Mouse (Mus musculus): ENCODE results near the gene Kif26a. TPM values are rescaled to one million over a fixed set of nuclear protein-coding genes. Genes with fewer than 3 reads are reported as not detected.
A peak's percentile ranks its signal among the peaks of the same experiment; 100 is the strongest.

Kif26a gene
- polyA plus RNA-seq, 1 experiment from 2014 or later: 4.4 TPM

DNA sequence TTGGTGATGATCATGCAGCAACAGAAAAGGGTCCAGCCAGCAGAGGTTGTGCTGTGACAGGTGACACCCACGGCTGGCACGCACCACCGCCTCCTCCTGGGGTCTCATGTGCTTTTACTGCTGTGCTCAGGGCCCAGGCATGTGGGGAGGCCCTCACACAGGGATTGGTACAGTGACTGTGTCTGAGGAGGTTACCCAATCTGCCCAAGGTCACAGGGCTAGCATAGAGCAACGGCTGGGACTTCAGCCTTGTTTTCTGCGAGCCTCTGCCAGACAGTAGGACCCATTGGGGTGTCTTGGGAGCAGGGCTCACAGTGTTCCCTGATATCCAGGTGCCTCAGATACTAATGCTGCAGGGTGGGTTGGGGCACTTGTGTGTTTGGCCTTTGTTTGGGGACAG is 34.7 kb upstream of the Kif26a start:
- Histone ChIP-seq H3K9me3 (ENCODE audit: low read length) (no peaks in the 10 kb centered on the region), H3K9ac (replicated peaks; ENCODE audit: low read length) (no peak overlapping the region), H3K36me3 (ENCODE audit: insufficient read depth, low read length) (no peaks in the 10 kb centered on the region), H3K4me1 (ENCODE audit: insufficient read depth, low read length) (peaks cover 7% of the 10 kb centered on the region), H3K4me2 (replicated peaks; ENCODE audit: low read depth, low read length) (no peak overlapping the region), H3K27me3 (ENCODE audit: insufficient read depth, low read length) (no peaks in the 10 kb centered on the region), H3K4me3 (ENCODE audit: low read length) (no peak overlapping the region), H3K27ac (ENCODE audit: low read length) (no peak overlapping the region)
- no peak for ATAC-seq (ENCODE audit: low FRiP score, low TSS enrichment)
- 55% methylated on average over 5 of the region's 5 CpGs for WGBS

DNA sequence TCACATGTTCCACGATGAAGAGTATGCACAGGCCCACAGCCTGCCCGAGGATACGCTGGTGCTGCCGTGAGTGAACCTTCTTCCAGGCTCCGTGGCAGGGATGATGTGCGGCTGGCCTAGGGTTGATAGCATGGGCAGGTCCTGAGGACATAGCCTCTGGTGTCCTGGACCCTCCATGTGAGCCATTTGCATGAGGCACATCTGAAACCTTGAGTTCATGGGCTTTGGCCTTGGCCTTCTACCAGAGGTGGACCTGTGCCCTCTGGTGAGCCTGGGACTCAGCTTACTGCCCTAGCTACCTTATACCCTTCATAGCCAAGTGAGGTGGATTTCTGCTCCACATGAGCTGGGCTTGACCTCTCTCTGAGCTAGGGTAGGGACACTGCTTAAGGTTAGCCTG is 33.8 kb upstream of the Kif26a start:
- no peak for ATAC-seq (ENCODE audit: low FRiP score, low TSS enrichment)
- H3K36me3 ChIP-seq (ENCODE audit: insufficient read depth, low read length): no peaks in the 10 kb centered on the region
- no peak overlapping the region for H3K4me2 ChIP-seq (replicated peaks; ENCODE audit: low read depth, low read length)
- H3K9ac ChIP-seq (replicated peaks; ENCODE audit: low read length): no peak overlapping the region
- WGBS: 91% methylated on average over 6 of the region's 6 CpGs
- H3K9me3 ChIP-seq (ENCODE audit: low read length): no peaks in the 10 kb centered on the region
- no peaks in the 10 kb centered on the region for H3K4me1 ChIP-seq (ENCODE audit: insufficient read depth, low read length)
- no peak overlapping the region for H3K27ac ChIP-seq (ENCODE audit: low read length)
- no peaks in the 10 kb centered on the region for H3K27me3 ChIP-seq (ENCODE audit: insufficient read depth, low read length)
- no peak overlapping the region for H3K4me3 ChIP-seq (ENCODE audit: low read length)

DNA sequence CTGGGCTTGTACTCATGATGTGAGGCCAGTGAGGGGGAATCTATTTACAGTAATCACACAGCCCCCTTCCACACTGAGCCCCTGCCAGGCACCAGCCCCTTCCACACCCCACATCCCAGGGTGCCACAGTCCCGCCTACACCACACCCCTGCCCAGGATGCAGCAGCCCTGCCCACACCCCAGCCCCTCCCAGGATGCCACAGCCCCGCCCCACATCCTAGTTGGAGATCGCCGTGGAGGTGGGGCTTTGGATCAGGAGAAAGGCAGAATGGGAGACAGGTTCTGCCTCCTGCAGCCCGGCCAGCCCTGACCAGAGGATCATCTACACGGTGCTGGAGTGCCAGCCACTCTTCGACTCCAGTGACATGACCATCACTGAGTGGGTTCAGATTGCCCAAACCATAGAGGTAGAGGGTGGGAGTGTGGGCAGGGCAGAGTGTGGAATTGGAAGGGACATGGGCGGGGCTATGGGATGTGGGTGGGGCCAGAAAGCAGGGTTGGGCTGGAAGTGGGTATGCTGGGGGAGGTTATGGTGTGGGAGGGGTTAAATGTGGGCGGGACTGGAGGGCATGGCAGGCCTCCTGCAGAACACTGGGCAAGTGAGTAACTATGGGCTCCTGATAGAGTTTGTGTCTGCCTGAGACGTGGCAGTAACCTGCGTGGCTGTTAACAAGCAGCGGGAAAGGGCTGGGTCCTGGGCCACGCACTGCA is 33.2 kb upstream of the Kif26a start:
- no peaks in the 10 kb centered on the region for H3K4me1 ChIP-seq (ENCODE audit: insufficient read depth, low read length)
- peak; percentile 52 for ATAC-seq (ENCODE audit: low FRiP score, low TSS enrichment)
- H3K27me3 ChIP-seq (ENCODE audit: insufficient read depth, low read length): no peaks in the 10 kb centered on the region
- WGBS: 20% methylated on average over 13 of the region's 13 CpGs
- no peak overlapping the region for H3K9ac ChIP-seq (replicated peaks; ENCODE audit: low read length)
- no peak overlapping the region for H3K4me3 ChIP-seq (ENCODE audit: low read length)
- H3K4me2 ChIP-seq (replicated peaks; ENCODE audit: low read depth, low read length): no peak overlapping the region
- no peaks in the 10 kb centered on the region for H3K9me3 ChIP-seq (ENCODE audit: low read length)
- H3K36me3 ChIP-seq (ENCODE audit: insufficient read depth, low read length): no peaks in the 10 kb centered on the region
- no peak overlapping the region for H3K27ac ChIP-seq (ENCODE audit: low read length)

DNA sequence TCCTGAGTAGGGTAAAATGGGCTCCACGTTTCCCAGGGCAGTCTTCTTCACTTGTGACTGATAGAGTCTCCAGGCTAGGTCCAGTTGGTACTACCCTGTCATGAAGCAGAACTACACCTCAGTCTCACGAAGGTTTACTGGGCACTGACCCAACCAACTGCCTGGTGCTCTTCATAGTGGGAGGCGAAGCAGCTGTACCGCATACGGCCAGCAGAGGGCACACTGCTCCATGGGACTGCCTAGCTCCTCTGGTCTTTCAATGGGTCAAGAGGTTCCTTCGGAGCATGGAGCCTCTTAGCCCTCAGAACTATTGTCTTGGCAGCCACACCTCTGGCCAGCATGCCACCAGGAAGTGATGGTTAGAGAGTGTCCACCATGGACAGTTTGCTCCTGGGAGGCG is 32.3 kb upstream of the Kif26a start:
- Histone ChIP-seq H3K4me1 (ENCODE audit: insufficient read depth, low read length) (no peaks in the 10 kb centered on the region), H3K9me3 (ENCODE audit: low read length) (no peaks in the 10 kb centered on the region), H3K4me3 (ENCODE audit: low read length) (no peak overlapping the region), H3K9ac (replicated peaks; ENCODE audit: low read length) (no peak overlapping the region), H3K36me3 (ENCODE audit: insufficient read depth, low read length) (no peaks in the 10 kb centered on the region), H3K4me2 (replicated peaks; ENCODE audit: low read depth, low read length) (no peak overlapping the region), H3K27ac (ENCODE audit: low read length) (no peak overlapping the region), H3K27me3 (ENCODE audit: insufficient read depth, low read length) (no peaks in the 10 kb centered on the region)
- WGBS: 16% methylated on average over 7 of the region's 7 CpGs
- peak; percentile 64 for ATAC-seq (ENCODE audit: low FRiP score, low TSS enrichment)

DNA sequence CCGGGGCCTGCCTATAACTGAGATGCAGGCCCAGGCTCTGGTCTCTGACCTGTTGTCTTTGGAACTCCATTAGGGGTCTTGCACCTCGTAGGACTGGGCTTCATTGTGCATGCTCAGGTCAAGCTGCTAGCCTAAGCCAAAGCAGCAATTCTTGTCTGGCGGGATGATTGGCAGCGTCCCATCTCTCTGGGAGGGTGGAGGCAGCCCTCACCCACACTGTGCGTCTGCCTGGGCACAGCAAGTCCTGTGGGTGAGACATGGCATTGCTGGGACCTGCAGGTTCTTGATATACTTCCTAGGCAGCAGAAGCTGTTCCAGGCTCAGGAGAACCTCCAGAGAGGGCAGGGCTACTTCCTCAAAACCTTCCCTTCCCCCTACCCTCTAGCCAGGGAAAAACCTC is 29.0 kb upstream of the Kif26a start:
- H3K4me3 ChIP-seq (ENCODE audit: low read length): no peak overlapping the region
- no peaks in the 10 kb centered on the region for H3K9me3 ChIP-seq (ENCODE audit: low read length)
- 83% methylated on average over 5 of the region's 5 CpGs for WGBS
- no peak for ATAC-seq (ENCODE audit: low FRiP score, low TSS enrichment)
- no peaks in the 10 kb centered on the region for H3K36me3 ChIP-seq (ENCODE audit: insufficient read depth, low read length)
- H3K27ac ChIP-seq (ENCODE audit: low read length): no peak overlapping the region
- H3K4me2 ChIP-seq (replicated peaks; ENCODE audit: low read depth, low read length): no peak overlapping the region
- no peaks in the 10 kb centered on the region for H3K4me1 ChIP-seq (ENCODE audit: insufficient read depth, low read length)
- H3K9ac ChIP-seq (replicated peaks; ENCODE audit: low read length): no peak overlapping the region
- H3K27me3 ChIP-seq (ENCODE audit: insufficient read depth, low read length): no peaks in the 10 kb centered on the region

DNA sequence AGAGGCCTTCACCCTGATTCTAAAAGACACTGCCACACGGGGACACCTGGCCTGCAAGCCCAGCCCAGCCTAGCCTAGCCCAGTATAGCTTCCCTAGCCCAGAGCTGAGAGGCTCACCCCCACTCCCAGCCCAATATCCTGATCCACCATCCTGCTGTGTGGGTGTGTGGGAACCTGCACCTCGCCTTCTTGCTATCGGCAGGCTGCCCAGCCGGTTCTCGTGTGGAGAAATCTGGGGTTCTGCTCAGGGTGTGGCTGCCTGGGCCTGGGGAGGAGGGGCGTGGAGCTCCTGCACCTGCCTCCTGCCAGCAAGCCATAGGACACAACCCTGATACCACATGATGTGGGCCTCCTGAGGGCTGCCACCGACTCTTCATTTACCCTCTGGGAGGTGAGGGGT is 28.4 kb upstream of the Kif26a start:
- Histone ChIP-seq H3K27me3 (ENCODE audit: insufficient read depth, low read length) (no peaks in the 10 kb centered on the region), H3K27ac (ENCODE audit: low read length) (no peak overlapping the region), H3K9me3 (ENCODE audit: low read length) (no peaks in the 10 kb centered on the region), H3K4me2 (replicated peaks; ENCODE audit: low read depth, low read length) (no peak overlapping the region), H3K4me1 (ENCODE audit: insufficient read depth, low read length) (no peaks in the 10 kb centered on the region), H3K4me3 (ENCODE audit: low read length) (no peak overlapping the region), H3K36me3 (ENCODE audit: insufficient read depth, low read length) (no peaks in the 10 kb centered on the region), H3K9ac (replicated peaks; ENCODE audit: low read length) (no peak overlapping the region)
- WGBS: 67% methylated on average over 7 of the region's 7 CpGs
- no peak for ATAC-seq (ENCODE audit: low FRiP score, low TSS enrichment)

DNA sequence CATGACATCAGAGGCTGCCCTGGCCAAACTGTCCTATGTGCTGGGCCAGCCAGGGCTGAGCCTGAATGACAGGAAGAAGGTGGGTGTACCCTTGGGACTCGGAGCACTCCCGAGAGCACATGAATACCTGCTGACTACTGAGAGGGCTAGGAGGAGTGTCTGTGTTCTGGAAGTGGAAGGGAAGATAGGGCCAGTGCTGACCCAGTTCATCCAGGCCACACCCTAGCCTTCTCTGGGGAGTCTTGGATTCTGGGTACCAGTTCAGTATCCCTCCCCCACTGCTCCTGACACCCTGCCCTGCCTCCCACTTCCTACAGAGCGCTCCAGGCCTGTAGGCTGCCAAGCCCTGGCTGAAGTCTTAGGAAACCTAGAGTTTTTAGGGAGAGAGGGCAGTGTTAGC is 24.8 kb upstream of the Kif26a start:
- ATAC-seq (ENCODE audit: low FRiP score, low TSS enrichment): no peak
- Histone ChIP-seq H3K27ac (ENCODE audit: low read length) (no peak overlapping the region), H3K4me1 (ENCODE audit: insufficient read depth, low read length) (no peaks in the 10 kb centered on the region), H3K36me3 (ENCODE audit: insufficient read depth, low read length) (no peaks in the 10 kb centered on the region), H3K9me3 (ENCODE audit: low read length) (no peaks in the 10 kb centered on the region), H3K27me3 (ENCODE audit: insufficient read depth, low read length) (no peaks in the 10 kb centered on the region), H3K4me3 (ENCODE audit: low read length) (no peak overlapping the region), H3K9ac (replicated peaks; ENCODE audit: low read length) (no peak overlapping the region), H3K4me2 (replicated peaks; ENCODE audit: low read depth, low read length) (no peak overlapping the region)
- 79% methylated on average over 3 of the region's 3 CpGs for WGBS

DNA sequence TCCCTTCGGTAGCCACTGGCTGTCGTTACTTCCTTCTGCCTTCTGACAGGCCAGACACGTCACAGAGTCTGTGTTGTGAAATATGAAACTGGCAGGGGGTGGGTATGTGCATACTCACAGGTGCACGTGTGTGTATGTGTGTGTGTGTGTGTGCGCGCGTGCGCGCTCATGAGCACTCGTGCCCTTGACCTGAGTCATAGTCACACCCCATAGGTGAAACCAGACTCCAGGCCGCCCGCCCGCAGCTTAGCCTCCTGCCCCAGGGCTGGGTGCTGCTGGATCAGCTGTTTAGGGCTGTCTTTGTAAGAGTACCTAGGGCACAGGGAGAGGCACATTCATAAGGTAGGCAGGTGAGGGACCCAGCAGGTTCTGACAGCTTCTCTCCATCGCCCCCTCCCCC is 20.1 kb upstream of the Kif26a start:
- 55% methylated on average over 14 of the region's 14 CpGs for WGBS
- ATAC-seq (ENCODE audit: low FRiP score, low TSS enrichment): peak; percentile 16; the same call in 1 of the 2 replicates
- H3K27ac ChIP-seq (ENCODE audit: low read length): no peak overlapping the region

DNA sequence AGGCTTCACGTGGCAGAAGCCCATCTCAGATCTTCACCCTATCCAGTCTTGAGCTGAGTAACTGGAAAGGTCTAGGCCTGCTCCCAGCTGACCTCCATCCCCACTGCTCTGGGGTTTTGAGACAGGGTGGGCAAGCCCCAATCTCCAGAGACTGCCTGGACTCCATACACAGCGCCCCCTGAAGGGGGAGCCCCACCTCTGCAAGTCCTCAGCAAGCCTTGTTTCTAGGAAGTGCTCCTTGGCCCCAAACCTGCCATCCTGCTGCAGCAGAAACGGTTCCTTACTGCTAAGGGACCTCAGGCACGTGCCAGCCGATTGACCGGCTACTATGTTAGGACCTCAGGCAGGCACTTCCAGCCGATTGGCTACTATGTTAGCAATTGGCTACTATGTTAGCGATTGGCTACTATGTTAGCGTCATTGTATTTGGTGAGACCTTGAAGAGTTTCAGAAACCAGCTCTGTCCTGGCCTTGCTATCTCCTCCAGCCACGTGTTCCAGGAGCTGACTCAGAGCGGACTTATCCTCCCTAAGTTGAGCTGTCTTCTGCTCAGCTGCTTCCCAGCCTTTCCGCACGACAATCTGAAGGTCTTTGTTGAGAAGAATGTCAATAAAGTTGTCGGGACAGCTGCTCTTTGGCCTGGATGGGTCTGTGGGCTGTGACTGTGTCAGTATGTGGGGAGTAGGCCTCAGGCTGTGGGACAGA is 18.9 kb upstream of the Kif26a start:
- no peaks in the 10 kb centered on the region for H3K36me3 ChIP-seq (ENCODE audit: insufficient read depth, low read length)
- no peak overlapping the region for H3K27ac ChIP-seq (ENCODE audit: low read length)
- peaks cover 19% of the 10 kb centered on the region for H3K4me1 ChIP-seq (ENCODE audit: insufficient read depth, low read length)
- no peak for ATAC-seq (ENCODE audit: low FRiP score, low TSS enrichment)
- H3K4me2 ChIP-seq (replicated peaks; ENCODE audit: low read depth, low read length): no peak overlapping the region
- H3K9me3 ChIP-seq (ENCODE audit: low read length): no peaks in the 10 kb centered on the region
- H3K4me3 ChIP-seq (ENCODE audit: low read length): no peak overlapping the region
- H3K9ac ChIP-seq (replicated peaks; ENCODE audit: low read length): peak overlapping the region; percentile 25; the same call in 1 of the 2 replicates
- H3K27me3 ChIP-seq (ENCODE audit: insufficient read depth, low read length): peaks cover 24% of the 10 kb centered on the region
- WGBS: 67% methylated on average over 14 of the region's 14 CpGs

More for the DNA sequence above, 20.1 kb upstream of the Kif26a start:
- no peak overlapping the region for H3K4me3 ChIP-seq (ENCODE audit: low read length)
- peaks cover 16% of the 10 kb centered on the region for H3K4me1 ChIP-seq (ENCODE audit: insufficient read depth, low read length)
- H3K36me3 ChIP-seq (ENCODE audit: insufficient read depth, low read length): no peaks in the 10 kb centered on the region
- H3K27me3 ChIP-seq (ENCODE audit: insufficient read depth, low read length): peaks cover 14% of the 10 kb centered on the region; the same call in 1 of the 2 replicates
- H3K4me2 ChIP-seq (replicated peaks; ENCODE audit: low read depth, low read length): no peak overlapping the region
- H3K9ac ChIP-seq (replicated peaks; ENCODE audit: low read length): no peak overlapping the region
- no peaks in the 10 kb centered on the region for H3K9me3 ChIP-seq (ENCODE audit: low read length)

DNA sequence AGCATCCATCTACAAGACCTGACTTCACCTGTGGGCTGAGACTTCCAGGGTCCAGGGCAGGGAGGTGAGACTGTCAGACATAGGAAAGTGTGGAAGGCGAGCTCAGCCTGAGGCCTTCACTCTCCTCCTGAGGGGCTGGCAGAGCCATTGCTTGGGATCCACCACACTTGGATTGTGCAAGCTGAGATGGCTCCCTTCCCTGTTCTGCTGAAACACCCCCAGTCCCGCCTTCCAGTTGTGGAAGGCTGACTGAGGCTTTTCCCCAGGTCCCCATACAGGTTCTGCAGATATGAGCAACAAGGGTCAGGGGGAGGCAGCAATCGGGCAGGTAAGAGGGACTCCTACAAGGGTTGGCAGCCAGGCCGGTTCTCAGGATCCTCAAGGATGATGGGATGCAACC is 17.5 kb upstream of the Kif26a start:
- no peak for ATAC-seq (ENCODE audit: low FRiP score, low TSS enrichment)
- Histone ChIP-seq H3K27me3 (ENCODE audit: insufficient read depth, low read length) (peaks cover 36% of the 10 kb centered on the region), H3K27ac (ENCODE audit: low read length) (peak overlapping the region; percentile 93; the same call in 1 of the 2 replicates), H3K4me1 (ENCODE audit: insufficient read depth, low read length) (peaks cover 21% of the 10 kb centered on the region), H3K36me3 (ENCODE audit: insufficient read depth, low read length) (no peaks in the 10 kb centered on the region), H3K9ac (replicated peaks; ENCODE audit: low read length) (no peak overlapping the region), H3K4me3 (ENCODE audit: low read length) (no peak overlapping the region), H3K4me2 (replicated peaks; ENCODE audit: low read depth, low read length) (no peak overlapping the region), H3K9me3 (ENCODE audit: low read length) (no peaks in the 10 kb centered on the region)
- WGBS: 81% methylated on average over 4 of the region's 4 CpGs
